Mouse (Mus musculus): ENCODE data around the gene Cox7a2l. TPM values are rescaled to one million over a fixed set of nuclear protein-coding genes. Genes with fewer than 3 reads are reported as not detected.

Cox7a2l gene
- polyA plus RNA-seq, 1 experiment from 2014 or later: 239 TPM

DNA sequence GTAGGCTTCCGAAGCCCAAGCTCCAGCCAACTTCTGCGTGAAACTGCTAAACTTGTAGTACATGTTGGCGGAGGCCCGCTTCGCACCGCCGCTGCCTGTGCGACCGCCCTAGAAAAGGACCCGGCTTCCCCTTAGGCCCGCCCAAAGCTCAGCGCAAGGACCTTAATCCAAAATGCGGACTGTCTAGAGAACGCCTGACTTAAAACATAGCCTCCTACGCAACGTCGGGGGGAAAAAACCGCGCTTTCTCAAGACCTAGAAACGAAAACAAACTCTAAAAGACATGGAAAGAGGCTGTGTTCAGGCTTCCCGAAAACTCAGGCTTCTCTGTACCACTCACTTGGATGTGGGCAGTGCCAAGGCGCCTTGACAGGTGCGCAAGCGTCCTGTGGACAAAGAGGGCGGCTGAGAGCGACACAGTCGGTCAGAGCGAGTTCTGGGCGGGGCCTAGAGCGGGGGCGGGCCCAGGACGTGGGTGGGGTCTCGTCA lies 2.9 kb downstream of the Cox7a2l start:
- H3K27ac ChIP-seq (ENCODE audit: low read length): peak overlapping the region; percentile 87

DNA sequence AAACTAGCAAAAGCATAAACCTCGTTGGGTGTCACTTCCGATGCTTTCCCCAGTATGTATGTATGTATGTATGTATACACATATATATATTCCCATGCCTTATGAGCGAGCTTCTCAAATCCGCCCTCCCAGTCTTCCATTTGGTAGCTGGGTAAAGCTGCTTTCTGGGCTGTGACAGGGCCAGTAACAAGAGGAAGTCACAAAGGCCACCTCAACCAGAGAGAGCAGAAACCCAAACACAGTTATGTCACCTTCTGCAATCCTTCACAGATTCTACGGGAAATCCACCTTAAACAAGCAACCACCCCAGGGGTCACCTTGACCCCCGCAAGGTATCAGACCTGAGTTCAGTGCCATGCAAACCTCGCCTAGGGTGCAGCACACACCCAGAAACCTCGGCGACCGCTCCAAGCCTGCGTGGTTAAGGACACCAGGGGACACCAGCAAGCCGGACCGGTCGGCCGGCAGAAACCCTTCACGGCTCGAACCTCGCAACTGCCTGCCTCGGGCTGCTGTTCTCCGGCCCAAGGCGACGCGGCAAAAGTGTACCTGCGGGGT lies 3.4 kb downstream of the Cox7a2l start:
- WGBS: 1% methylated on average over 24 of the region's 24 CpGs
- Histone ChIP-seq H3K4me1 (ENCODE audit: control insufficient read depth, insufficient read depth, low read length) (peaks cover 22% of the 10 kb centered on the region), H3K4me3 (ENCODE audit: low read length) (peak overlapping the region; percentile 98), H3K36me3 (ENCODE audit: control insufficient read depth, insufficient read depth) (no peaks in the 10 kb centered on the region), H3K4me2 (ENCODE audit: low read depth, low read length) (peak overlapping the region; percentile 88), H3K27me3 (ENCODE audit: control insufficient read depth, insufficient read depth, low read length) (no peaks in the 10 kb centered on the region), H3K9ac (ENCODE audit: low read length) (peak overlapping the region; percentile 97), H3K9me3 (replicated peaks; ENCODE audit: control insufficient read depth, low read length) (no peaks in the 10 kb centered on the region), H3K27ac (ENCODE audit: low read length) (peak overlapping the region; percentile 87)
- ATAC-seq (replicated peaks; ENCODE audit: extremely low read depth, insufficient read depth, low FRiP score): peak; percentile 43

More for the DNA sequence above, 2.9 kb downstream of the Cox7a2l start:
- H3K4me3 ChIP-seq (ENCODE audit: low read length): peak overlapping the region; percentile 98
- H3K27me3 ChIP-seq (ENCODE audit: control insufficient read depth, insufficient read depth, low read length): no peaks in the 10 kb centered on the region
- peak; percentile 98 for ATAC-seq (replicated peaks; ENCODE audit: extremely low read depth, insufficient read depth, low FRiP score)
- peak overlapping the region; percentile 88 for H3K4me2 ChIP-seq (ENCODE audit: low read depth, low read length)
- H3K4me1 ChIP-seq (ENCODE audit: control insufficient read depth, insufficient read depth, low read length): peaks cover 22% of the 10 kb centered on the region
- peak overlapping the region; percentile 97 for H3K9ac ChIP-seq (ENCODE audit: low read length)
- WGBS: under 1% methylated on average over 33 of the region's 33 CpGs
- H3K36me3 ChIP-seq (ENCODE audit: control insufficient read depth, insufficient read depth): no peaks in the 10 kb centered on the region
- no peaks in the 10 kb centered on the region for H3K9me3 ChIP-seq (replicated peaks; ENCODE audit: control insufficient read depth, low read length)

DNA sequence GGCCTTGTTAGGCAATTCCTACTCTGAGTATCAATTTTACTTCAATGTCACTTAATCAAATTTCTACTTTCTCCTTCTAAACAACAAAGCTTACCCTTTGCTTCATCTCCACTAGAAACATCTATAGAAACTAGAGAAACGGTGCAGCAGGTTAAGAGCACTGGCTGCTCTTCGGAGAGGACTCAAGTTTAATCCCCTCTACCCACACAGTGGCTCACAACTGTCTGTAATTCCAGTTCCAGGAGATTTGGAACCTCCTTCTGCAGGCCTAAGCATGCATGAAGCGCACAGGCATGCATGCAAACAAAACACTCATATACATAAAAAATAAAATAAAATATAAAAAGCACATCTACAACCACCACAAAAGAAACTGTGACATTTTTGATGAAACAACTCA lies 5.0 kb downstream of the Cox7a2l start:
- no peak overlapping the region for H3K9ac ChIP-seq (ENCODE audit: low read length)
- H3K4me3 ChIP-seq (ENCODE audit: low read length): no peak overlapping the region
- no peak overlapping the region for H3K4me2 ChIP-seq (ENCODE audit: low read depth, low read length)
- ATAC-seq (replicated peaks; ENCODE audit: extremely low read depth, insufficient read depth, low FRiP score): no peak
- H3K4me1 ChIP-seq (ENCODE audit: control insufficient read depth, insufficient read depth, low read length): peaks cover 22% of the 10 kb centered on the region
- no peak overlapping the region for H3K27ac ChIP-seq (ENCODE audit: low read length)
- H3K27me3 ChIP-seq (ENCODE audit: control insufficient read depth, insufficient read depth, low read length): no peaks in the 10 kb centered on the region
- no peaks in the 10 kb centered on the region for H3K36me3 ChIP-seq (ENCODE audit: control insufficient read depth, insufficient read depth)
- WGBS: 84% methylated on average over 3 of the region's 3 CpGs
- no peaks in the 10 kb centered on the region for H3K9me3 ChIP-seq (replicated peaks; ENCODE audit: control insufficient read depth, low read length)

DNA sequence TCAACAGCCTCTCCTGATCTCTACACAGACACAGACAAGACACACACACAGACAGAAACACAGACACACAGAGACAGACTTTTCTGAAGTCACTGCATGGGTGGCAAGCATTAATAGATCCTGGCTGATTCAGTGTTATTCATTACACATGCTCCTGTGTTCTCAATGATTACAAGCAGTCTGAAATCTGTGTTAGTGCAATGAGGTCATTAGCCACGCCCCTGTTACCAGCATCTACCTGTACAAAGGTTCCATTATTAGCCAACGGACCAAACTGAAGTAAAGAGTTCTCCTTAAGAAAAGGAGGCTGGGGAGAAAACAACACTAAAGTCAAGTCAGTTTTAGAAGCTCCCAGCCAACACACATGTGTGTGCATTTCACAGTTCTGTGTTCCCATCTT lies 13.4 kb downstream of the Cox7a2l start:
- Histone ChIP-seq H3K36me3 (ENCODE audit: control insufficient read depth, insufficient read depth) (peaks cover 25% of the 10 kb centered on the region), H3K4me3 (ENCODE audit: low read length) (no peak overlapping the region), H3K9me3 (replicated peaks; ENCODE audit: control insufficient read depth, low read length) (no peaks in the 10 kb centered on the region), H3K4me1 (ENCODE audit: control insufficient read depth, insufficient read depth, low read length) (peaks cover 7% of the 10 kb centered on the region), H3K27me3 (ENCODE audit: control insufficient read depth, insufficient read depth, low read length) (no peaks in the 10 kb centered on the region), H3K27ac (ENCODE audit: low read length) (no peak overlapping the region), H3K4me2 (ENCODE audit: low read depth, low read length) (no peak overlapping the region), H3K9ac (ENCODE audit: low read length) (no peak overlapping the region)
- 82% methylated on average over 2 of the region's 2 CpGs for WGBS
- ATAC-seq (replicated peaks; ENCODE audit: extremely low read depth, insufficient read depth, low FRiP score): no peak

DNA sequence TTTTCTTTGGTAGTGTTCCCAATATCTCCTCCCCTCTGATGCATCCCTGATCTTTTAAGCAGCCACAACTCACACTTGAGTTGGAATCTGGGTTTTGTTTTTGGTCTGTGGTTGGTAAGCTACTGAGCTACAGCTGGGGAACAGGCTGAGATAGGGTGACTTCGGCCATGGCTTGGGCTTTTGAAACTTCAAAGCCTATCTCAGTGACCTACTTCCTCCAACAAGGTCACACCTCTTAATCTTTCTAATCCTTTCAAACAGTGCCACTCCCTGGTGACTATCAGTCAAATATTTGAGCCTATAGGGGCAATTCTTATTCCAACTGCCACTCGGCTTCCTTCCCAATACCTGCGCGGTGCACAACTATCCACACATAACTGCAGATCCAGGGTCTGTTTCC lies 17.4 kb downstream of the Cox7a2l start:
- Histone ChIP-seq H3K27ac (ENCODE audit: low read length) (no peak overlapping the region), H3K36me3 (ENCODE audit: control insufficient read depth, insufficient read depth) (peaks cover 40% of the 10 kb centered on the region), H3K27me3 (ENCODE audit: control insufficient read depth, insufficient read depth, low read length) (no peaks in the 10 kb centered on the region), H3K9ac (ENCODE audit: low read length) (no peak overlapping the region), H3K9me3 (replicated peaks; ENCODE audit: control insufficient read depth, low read length) (peaks cover 18% of the 10 kb centered on the region), H3K4me1 (ENCODE audit: control insufficient read depth, insufficient read depth, low read length) (no peaks in the 10 kb centered on the region; the same call in 1 of the 2 replicates), H3K4me2 (ENCODE audit: low read depth, low read length) (no peak overlapping the region), H3K4me3 (ENCODE audit: low read length) (no peak overlapping the region)
- 78% methylated on average over 4 of the region's 4 CpGs for WGBS
- ATAC-seq (replicated peaks; ENCODE audit: extremely low read depth, insufficient read depth, low FRiP score): no peak

DNA sequence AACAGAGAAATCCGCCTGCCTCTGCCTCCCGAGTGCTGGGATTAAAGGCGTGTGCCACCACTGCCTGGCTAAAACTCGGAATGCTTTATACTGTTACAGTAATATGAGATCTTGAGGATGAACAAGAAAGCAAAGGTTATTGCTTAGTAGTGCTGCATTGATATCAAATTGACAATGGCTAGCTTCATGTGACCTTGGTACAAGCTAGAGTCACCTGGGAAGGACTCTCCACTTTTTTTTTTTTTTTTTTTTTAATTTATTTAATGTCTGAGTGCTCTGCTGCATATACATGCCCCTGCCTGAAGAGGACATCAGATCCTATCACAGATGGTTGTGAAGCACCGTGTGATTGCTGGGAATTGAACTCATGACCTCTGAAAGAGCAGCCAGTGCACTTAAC lies 18.2 kb downstream of the Cox7a2l start:
- WGBS: 95% methylated on average over 5 of the region's 5 CpGs
- Histone ChIP-seq H3K27me3 (ENCODE audit: control insufficient read depth, insufficient read depth, low read length) (no peaks in the 10 kb centered on the region), H3K36me3 (ENCODE audit: control insufficient read depth, insufficient read depth) (peaks cover 40% of the 10 kb centered on the region), H3K27ac (ENCODE audit: low read length) (no peak overlapping the region), H3K9ac (ENCODE audit: low read length) (no peak overlapping the region), H3K9me3 (replicated peaks; ENCODE audit: control insufficient read depth, low read length) (peaks cover 18% of the 10 kb centered on the region), H3K4me2 (ENCODE audit: low read depth, low read length) (no peak overlapping the region), H3K4me3 (ENCODE audit: low read length) (no peak overlapping the region), H3K4me1 (ENCODE audit: control insufficient read depth, insufficient read depth, low read length) (no peaks in the 10 kb centered on the region)
- no peak for ATAC-seq (replicated peaks; ENCODE audit: extremely low read depth, insufficient read depth, low FRiP score)

DNA sequence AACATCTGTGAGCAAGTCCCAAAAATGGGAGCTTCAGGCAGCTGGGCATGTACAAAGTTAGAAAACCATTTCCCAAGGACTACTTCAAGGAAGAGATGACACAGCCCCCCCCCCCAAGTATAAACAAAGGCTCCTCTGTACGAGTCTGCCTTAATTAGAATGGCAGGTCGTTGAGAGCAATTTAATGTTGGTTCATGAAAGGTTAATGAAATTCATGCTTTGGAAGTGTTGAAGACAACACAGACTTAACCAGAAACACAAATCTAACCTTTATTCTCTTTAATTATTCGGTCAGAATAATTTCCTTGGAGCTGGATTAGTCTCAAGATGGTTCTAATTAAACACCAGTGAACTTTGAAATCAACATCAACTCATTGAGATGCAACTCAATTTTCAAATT lies 29.4 kb downstream of the Cox7a2l start:
- no peak for ATAC-seq (replicated peaks; ENCODE audit: extremely low read depth, insufficient read depth, low FRiP score)
- peaks cover 11% of the 10 kb centered on the region for H3K9me3 ChIP-seq (replicated peaks; ENCODE audit: control insufficient read depth, low read length)
- 60% methylated on average over 3 of the region's 3 CpGs for WGBS
- no peak overlapping the region for H3K4me3 ChIP-seq (ENCODE audit: low read length)
- H3K9ac ChIP-seq (ENCODE audit: low read length): no peak overlapping the region
- H3K27me3 ChIP-seq (ENCODE audit: control insufficient read depth, insufficient read depth, low read length): no peaks in the 10 kb centered on the region
- no peak overlapping the region for H3K27ac ChIP-seq (ENCODE audit: low read length)
- H3K4me2 ChIP-seq (ENCODE audit: low read depth, low read length): no peak overlapping the region
- no peaks in the 10 kb centered on the region for H3K4me1 ChIP-seq (ENCODE audit: control insufficient read depth, insufficient read depth, low read length)
- H3K36me3 ChIP-seq (ENCODE audit: control insufficient read depth, insufficient read depth): peaks cover 9% of the 10 kb centered on the region

DNA sequence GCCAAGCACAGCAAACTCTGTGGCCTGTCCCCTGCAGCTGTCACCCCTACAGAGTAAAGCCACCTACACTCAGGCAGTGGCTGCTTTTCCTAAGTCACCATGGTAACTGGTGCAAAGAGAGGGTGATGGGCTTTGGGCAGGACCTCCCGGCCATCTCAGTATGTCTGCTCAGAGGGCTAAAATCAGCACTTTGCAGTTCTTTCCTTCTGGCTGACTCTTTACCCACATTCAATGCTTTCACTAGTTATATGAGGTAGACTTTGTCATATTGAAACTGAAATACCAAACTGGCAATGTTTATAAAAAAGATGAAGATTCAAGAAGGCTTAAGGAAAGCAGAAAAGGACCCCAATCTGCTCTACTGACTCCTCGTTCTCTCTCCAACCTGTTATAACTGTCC lies 33.3 kb downstream of the Cox7a2l start:
- no peak for ATAC-seq (replicated peaks; ENCODE audit: extremely low read depth, insufficient read depth, low FRiP score)
- no peaks in the 10 kb centered on the region for H3K4me1 ChIP-seq (ENCODE audit: control insufficient read depth, insufficient read depth, low read length)
- H3K9me3 ChIP-seq (replicated peaks; ENCODE audit: control insufficient read depth, low read length): no peaks in the 10 kb centered on the region
- no peaks in the 10 kb centered on the region for H3K27me3 ChIP-seq (ENCODE audit: control insufficient read depth, insufficient read depth, low read length)
- 78% methylated on average over 2 of the region's 2 CpGs for WGBS
- no peak overlapping the region for H3K4me2 ChIP-seq (ENCODE audit: low read depth, low read length)
- H3K36me3 ChIP-seq (ENCODE audit: control insufficient read depth, insufficient read depth): peaks cover 17% of the 10 kb centered on the region
- H3K9ac ChIP-seq (ENCODE audit: low read length): no peak overlapping the region
- H3K27ac ChIP-seq (ENCODE audit: low read length): no peak overlapping the region
- H3K4me3 ChIP-seq (ENCODE audit: low read length): no peak overlapping the region

DNA sequence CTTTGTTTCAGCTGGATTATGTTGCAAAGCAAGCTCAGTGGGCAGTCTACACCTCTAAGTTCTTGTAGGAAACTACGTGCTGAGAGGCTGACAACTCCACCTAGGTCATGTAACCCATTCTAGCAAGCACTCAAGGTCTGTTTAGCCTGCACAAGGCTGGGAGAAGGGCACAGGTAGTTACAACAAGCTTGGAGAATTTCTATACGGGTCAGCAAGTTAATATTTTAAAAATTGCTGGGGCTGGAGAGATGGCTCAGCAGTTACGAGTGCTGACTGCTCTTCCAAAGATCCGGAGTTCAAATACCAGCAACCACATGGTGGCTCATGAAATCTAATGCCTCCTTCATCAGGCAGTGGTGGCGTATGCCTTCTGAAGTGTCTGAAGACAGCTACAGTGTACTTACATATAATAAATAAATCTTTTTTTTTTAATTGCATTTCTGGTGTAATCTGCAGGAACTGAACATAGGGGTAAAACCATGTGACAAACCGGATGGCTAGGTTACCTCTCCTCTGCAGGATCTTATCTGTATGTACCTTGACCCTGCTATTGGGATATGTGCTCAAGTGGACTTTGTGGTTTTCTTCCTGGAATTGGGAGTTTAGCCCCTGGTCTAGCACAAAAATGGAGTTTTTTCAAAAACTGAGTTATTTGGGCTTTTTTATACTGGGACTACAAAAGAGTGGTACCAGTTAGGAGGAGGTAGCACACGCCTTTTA lies 34.2 kb downstream of the Cox7a2l start:
- Histone ChIP-seq H3K9ac (ENCODE audit: low read length) (no peak overlapping the region), H3K27me3 (ENCODE audit: control insufficient read depth, insufficient read depth, low read length) (no peaks in the 10 kb centered on the region), H3K36me3 (ENCODE audit: control insufficient read depth, insufficient read depth) (peaks cover 25% of the 10 kb centered on the region), H3K4me2 (ENCODE audit: low read depth, low read length) (no peak overlapping the region), H3K9me3 (replicated peaks; ENCODE audit: control insufficient read depth, low read length) (no peaks in the 10 kb centered on the region), H3K4me3 (ENCODE audit: low read length) (no peak overlapping the region), H3K27ac (ENCODE audit: low read length) (no peak overlapping the region), H3K4me1 (ENCODE audit: control insufficient read depth, insufficient read depth, low read length) (no peaks in the 10 kb centered on the region)
- WGBS: 87% methylated on average over 7 of the region's 7 CpGs
- no peak for ATAC-seq (replicated peaks; ENCODE audit: extremely low read depth, insufficient read depth, low FRiP score)
